16 mouse cellular contexts compared by ENCODE assay signal in the genomic region with DNA sequence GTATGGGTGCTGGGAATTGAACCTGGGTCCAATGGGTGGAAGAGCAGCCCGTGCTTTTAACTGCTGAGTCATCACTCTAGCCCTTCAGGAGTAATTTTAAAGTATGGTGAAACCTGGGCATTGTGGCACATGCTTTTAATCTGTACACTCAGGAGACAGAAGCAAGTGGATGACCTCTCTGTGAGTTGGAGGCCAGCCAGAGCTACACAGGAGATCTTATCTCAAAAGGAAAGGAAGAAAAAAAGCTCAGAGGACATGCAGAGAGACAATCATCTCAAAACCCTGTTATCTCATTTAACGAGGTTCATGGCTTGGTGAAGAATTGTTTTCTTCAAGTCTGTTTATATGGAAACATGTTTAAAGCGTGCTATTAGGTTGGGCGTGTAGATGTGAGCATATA. TPM values are rescaled to one million over a fixed set of nuclear protein-coding genes. Genes with fewer than 3 reads are reported as not detected.
A peak's percentile ranks its signal among the peaks of the same experiment; 100 is the strongest.
DNase-seq lines count a peak whose midpoint lies in the region; ATAC-seq and TF ChIP-seq lines count a peak whose summit lies in the region.
"Had no signal": no experiment of that assay in that cellular context is flagged by ENCODE, and none has a peak within 500 bp of the region (broad histone marks: within the 10 kb centered on the region; RNA-seq: fewer than 3 reads in every experiment).

No protein-coding gene starts in this region.

- no peak overlapping the region for H3K9ac ChIP-seq in liver, embryonic 12.5 days
- H3K9ac ChIP-seq in ES-E14 (ENCODE audit: insufficient read depth, low read depth, low read length, poor library complexity, severe bottlenecking) = no peak overlapping the region
- H3K9ac ChIP-seq: embryonic facial prominence, embryonic 15.5 days; limb, embryonic 12.5 days; lung, embryonic 15.5 days had no signal

- 0 out of 2 replicates have a peak overlapping the region, but pooled peaks have one; percentile 48 for H3K27ac ChIP-seq in liver, embryonic 12.5 days
- no peak overlapping the region for H3K27ac ChIP-seq in ES-E14 (ENCODE audit: insufficient read depth, low read depth, low read length, poor library complexity, severe bottlenecking)
- H3K27ac ChIP-seq in embryonic facial prominence, embryonic 10.5 days (replicated peaks) = no peak overlapping the region
- H3K27ac ChIP-seq: embryonic facial prominence, embryonic 15.5 days; limb, embryonic 12.5 days; lung, embryonic 15.5 days had no signal

- H3K27me3 ChIP-seq in liver, embryonic 12.5 days (replicated peaks) = no peaks in the 10 kb centered on the region
- no peaks in the 10 kb centered on the region for H3K27me3 ChIP-seq in embryonic facial prominence, embryonic 10.5 days (replicated peaks; ENCODE audit: low read depth, poor library complexity, severe bottlenecking)
- H3K27me3 ChIP-seq: embryonic facial prominence, embryonic 15.5 days; limb, embryonic 12.5 days; lung, embryonic 15.5 days had no signal

- peaks cover 92% of the 10 kb centered on the region for H3K36me3 ChIP-seq in liver, embryonic 12.5 days
- peaks cover 9% of the 10 kb centered on the region for H3K36me3 ChIP-seq in ES-E14 (ENCODE audit: control insufficient read depth, insufficient read depth, low read length, poor library complexity, severe bottlenecking)
- H3K36me3 ChIP-seq in embryonic facial prominence, embryonic 10.5 days (replicated peaks) = peaks cover 76% of the 10 kb centered on the region

- H3K4me1 ChIP-seq in liver, embryonic 12.5 days = peaks cover 8% of the 10 kb centered on the region; the same call in 1 of the 2 replicates
- no peaks in the 10 kb centered on the region for H3K4me1 ChIP-seq in ES-E14 (ENCODE audit: control insufficient read depth in 2 of 2, insufficient read depth in 2 of 2, low read length in 2 of 2, poor library complexity in 1 of 2)
- no peaks in the 10 kb centered on the region for H3K4me1 ChIP-seq in embryonic facial prominence, embryonic 10.5 days
- H3K4me1 ChIP-seq: embryonic facial prominence, embryonic 15.5 days; limb, embryonic 12.5 days had no signal

- WGBS in liver, embryonic 12.5 days (ENCODE audit: insufficient replicate concordance) = 65% methylated on average over 4 of the region's 4 CpGs
- 89% methylated on average over 4 of the region's 4 CpGs for WGBS in embryonic facial prominence, embryonic 10.5 days

- no peak for ATAC-seq in liver, embryonic 12.5 days
- ATAC-seq in common myeloid progenitor, adult 5-6 weeks (replicated peaks; ENCODE audit: low read depth, poor library complexity, severe bottlenecking) = 0 out of 2 replicates have a peak, but pooled peaks have one; percentile 39
- peak; percentile 46; the same call in 1 of the 2 replicates for ATAC-seq in megakaryocyte-erythroid progenitor cell, adult 5-6 weeks (replicated peaks; ENCODE audit: low FRiP score, low TSS enrichment, poor library complexity, severe bottlenecking)
- ATAC-seq: forebrain, embryonic 14.5 days had no signal

- DNase-seq in liver (no peak), ES-E14 (ENCODE audit: low read depth, low spot score) (no peak)
- no peak for DNase-seq in embryonic facial prominence, embryonic 10.5 days (ENCODE audit: low spot score)
- DNase-seq in gastrocnemius, postnatal 36 days = no peak
- DNase-seq in left cerebral cortex, adult 8-10 months (ENCODE audit: low spot score in 2 of 2) = no peak
- DNase-seq: cerebellum, postnatal 36 days; kidney, postnatal 25 days; right cerebral cortex, postnatal 25 days had no signal

- no peak overlapping the region for H3K4me3 ChIP-seq in liver, embryonic 12.5 days
- H3K4me3 ChIP-seq in ES-E14 (ENCODE audit: insufficient read depth in 1 of 2, low read depth in 1 of 2, low read length in 2 of 2, poor library complexity in 1 of 2, severe bottlenecking in 1 of 2) = no peak overlapping the region
- H3K4me3 ChIP-seq in embryonic facial prominence, embryonic 10.5 days = no peak overlapping the region
- H3K4me3 ChIP-seq: embryonic facial prominence, embryonic 15.5 days; limb, embryonic 12.5 days; lung, embryonic 15.5 days had no signal

- H3K9me3 ChIP-seq in liver, embryonic 12.5 days (replicated peaks) = no peaks in the 10 kb centered on the region
- no peaks in the 10 kb centered on the region for H3K9me3 ChIP-seq in ES-E14 (ENCODE audit: control insufficient read depth, insufficient read depth, low read depth, low read length)
- H3K9me3 ChIP-seq in embryonic facial prominence, embryonic 10.5 days = no peaks in the 10 kb centered on the region
- H3K9me3 ChIP-seq: embryonic facial prominence, embryonic 15.5 days; limb, embryonic 12.5 days; lung, embryonic 15.5 days had no signal

- intact Hi-C loops in gastrocnemius, postnatal 36 days (cut with DNase I) = no loop called here

- no peak overlapping the region for H3K4me2 ChIP-seq in liver, embryonic 12.5 days
- H3K4me2 ChIP-seq: embryonic facial prominence, embryonic 15.5 days; limb, embryonic 12.5 days; lung, embryonic 15.5 days; midbrain, embryonic 11.5 days had no signal

- in situ Hi-C loops in ES-E14 (cut with MboI; ENCODE audit: low sequenced_read_pairs in 2 of 2, unreplicated experiment in 2 of 2) = no loop called here

TF ChIP-seq in ES-E14, 5 proteins besides CTCF, POLR2A, EP300 and RAD21:
- no peak for TF ChIP-seq CHD2 (IDR thresholded peaks at IDR 0.05; ENCODE audit: low read depth, low read length)
- no peak for TF ChIP-seq ZNF384 (IDR thresholded peaks at IDR 0.05; ENCODE audit: low read depth, low read length)
- no peak for TF ChIP-seq HCFC1 (IDR thresholded peaks at IDR 0.05; ENCODE audit: borderline replicate concordance, insufficient read depth, low read length)
- no peak for TF ChIP-seq ZC3H11A (IDR thresholded peaks at IDR 0.05; ENCODE audit: borderline replicate concordance, low read depth, low read length)
- peak; percentile 90 for TF ChIP-seq MAFK (IDR thresholded peaks at IDR 0.05; ENCODE audit: insufficient read depth, low read depth, low read length)

RNA-seq across cellular contexts. Expression of a gene that starts 12.9 kb away (rescaled TPM):
- polyA plus RNA-seq in liver, embryonic 12.5 days (2016; fragmentation: Nextera tagmentation; extraction: Ambion mirVana) = 45.4 and 46.4 TPM in 2 replicates
- 83.1 and 92.9 TPM in 2 replicates for total RNA-seq in ES-E14 (2012; rRNA removed)
- 42.8 and 55.1 TPM in 2 replicates for total RNA-seq in common myeloid progenitor, adult 5-6 weeks (2017)
- total RNA-seq in megakaryocyte-erythroid progenitor cell, adult 5-6 weeks (2014; fragmentation: Nextera tagmentation) = 42.5 and 48.7 TPM in 2 replicates
- 35.8 and 42.8 TPM in 2 replicates for total RNA-seq in megakaryocyte-erythroid progenitor cell, adult 5-6 weeks (2017)
- polyA plus RNA-seq in embryonic facial prominence, embryonic 10.5 days (2016; fragmentation: Nextera tagmentation; extraction: Ambion mirVana) = 37.7 and 39.1 TPM in 2 replicates
- total RNA-seq in gastrocnemius, postnatal 36 days (2021) = 10 to 100 TPM; 30.9 to 43.7 TPM
- total RNA-seq in left cerebral cortex, adult 8-10 months (2022) = 10 to 100 TPM; 45.9 to 56.3 (median 50.4) TPM

RNA-seq across cellular contexts. Expression of a gene that starts 32.4 kb away (rescaled TPM):
- polyA plus RNA-seq in liver, embryonic 12.5 days (2016; fragmentation: Nextera tagmentation; extraction: Ambion mirVana) = 31.9 and 34.5 TPM in 2 replicates
- total RNA-seq in ES-E14 (2012; rRNA removed) = 17.0 and 18.2 TPM in 2 replicates
- total RNA-seq in common myeloid progenitor, adult 5-6 weeks (2017) = 32.4 and 34.3 TPM in 2 replicates
- 45.4 and 46.7 TPM in 2 replicates for total RNA-seq in megakaryocyte-erythroid progenitor cell, adult 5-6 weeks (2014; fragmentation: Nextera tagmentation)
- 56.0 and 60.5 TPM in 2 replicates for total RNA-seq in megakaryocyte-erythroid progenitor cell, adult 5-6 weeks (2017)
- 26.2 and 27.2 TPM in 2 replicates for polyA plus RNA-seq in embryonic facial prominence, embryonic 10.5 days (2016; fragmentation: Nextera tagmentation; extraction: Ambion mirVana)
- 10 to 100 TPM; 67.7 to 81.8 TPM for total RNA-seq in gastrocnemius, postnatal 36 days (2021)
- total RNA-seq in left cerebral cortex, adult 8-10 months (2022) = 10 to 100 TPM; 50.7 to 60.7 (median 53.0) TPM

RNA-seq across cellular contexts. Expression of a gene that starts 51.4 kb away (rescaled TPM):
- polyA plus RNA-seq in liver, embryonic 12.5 days (2016; fragmentation: Nextera tagmentation; extraction: Ambion mirVana) = 64.5 and 68.1 TPM in 2 replicates
- 50.6 and 61.0 TPM in 2 replicates for total RNA-seq in ES-E14 (2012; rRNA removed)
- total RNA-seq in common myeloid progenitor, adult 5-6 weeks (2017) = 107 and 134 TPM in 2 replicates
- 65.5 and 66.6 TPM in 2 replicates for total RNA-seq in megakaryocyte-erythroid progenitor cell, adult 5-6 weeks (2014; fragmentation: Nextera tagmentation)
- total RNA-seq in megakaryocyte-erythroid progenitor cell, adult 5-6 weeks (2017) = 75.7 and 125 TPM in 2 replicates
- 69.9 and 75.6 TPM in 2 replicates for polyA plus RNA-seq in embryonic facial prominence, embryonic 10.5 days (2016; fragmentation: Nextera tagmentation; extraction: Ambion mirVana)
- 10 to 100 TPM; 24.1 to 24.6 TPM for total RNA-seq in gastrocnemius, postnatal 36 days (2021)
- total RNA-seq in left cerebral cortex, adult 8-10 months (2022) = 10 to 100 TPM; 77.8 to 89.1 (median 86.8) TPM

RNA-seq across cellular contexts. Expression of a gene that starts 51.5 kb away (rescaled TPM):
- 21.2 and 21.6 TPM in 2 replicates for polyA plus RNA-seq in liver, embryonic 12.5 days (2016; fragmentation: Nextera tagmentation; extraction: Ambion mirVana)
- 87.9 and 135 TPM in 2 replicates for total RNA-seq in ES-E14 (2012; rRNA removed)
- total RNA-seq in common myeloid progenitor, adult 5-6 weeks (2017) = 35.8 and 43.0 TPM in 2 replicates
- 23.2 and 28.4 TPM in 2 replicates for total RNA-seq in megakaryocyte-erythroid progenitor cell, adult 5-6 weeks (2014; fragmentation: Nextera tagmentation)
- 49.8 and 50.9 TPM in 2 replicates for total RNA-seq in megakaryocyte-erythroid progenitor cell, adult 5-6 weeks (2017)
- polyA plus RNA-seq in embryonic facial prominence, embryonic 10.5 days (2016; fragmentation: Nextera tagmentation; extraction: Ambion mirVana) = 32.8 and 33.2 TPM in 2 replicates
- total RNA-seq in gastrocnemius, postnatal 36 days (2021) = 10 to 100 TPM in 1 of 2 experiments, 1 to 10 TPM in 1; 9.6 to 10.3 TPM
- 10 to 100 TPM; 15.5 to 19.7 (median 16.5) TPM for total RNA-seq in left cerebral cortex, adult 8-10 months (2022)

RNA-seq across cellular contexts. Expression of a gene that starts 59.3 kb away (rescaled TPM):
- 7.8 and 8.0 TPM in 2 replicates for polyA plus RNA-seq in liver, embryonic 12.5 days (2016; fragmentation: Nextera tagmentation; extraction: Ambion mirVana)
- total RNA-seq in ES-E14 (2012; rRNA removed) = 1.0 and 1.2 TPM in 2 replicates
- total RNA-seq in common myeloid progenitor, adult 5-6 weeks (2017) = 2.3 and 9.3 TPM in 2 replicates
- 5.0 and 12.8 TPM in 2 replicates for total RNA-seq in megakaryocyte-erythroid progenitor cell, adult 5-6 weeks (2014; fragmentation: Nextera tagmentation)
- 6.6 and 8.2 TPM in 2 replicates for total RNA-seq in megakaryocyte-erythroid progenitor cell, adult 5-6 weeks (2017)
- polyA plus RNA-seq in embryonic facial prominence, embryonic 10.5 days (2016; fragmentation: Nextera tagmentation; extraction: Ambion mirVana) = 4.7 and 5.1 TPM in 2 replicates
- 1 to 10 TPM; 1.8 to 2.2 TPM for total RNA-seq in gastrocnemius, postnatal 36 days (2021)
- 10 to 100 TPM; 10.6 to 15.2 (median 13.0) TPM for total RNA-seq in left cerebral cortex, adult 8-10 months (2022)
